Mouse (Mus musculus): ENCODE measurements at regions not wholly inside any gene's neighbourhood (a gene's known extent, or its start where the extent isn't known, plus 50 kb on each side); places are given as distances from the start of the nearest gene placed in this dataset.

DNA sequence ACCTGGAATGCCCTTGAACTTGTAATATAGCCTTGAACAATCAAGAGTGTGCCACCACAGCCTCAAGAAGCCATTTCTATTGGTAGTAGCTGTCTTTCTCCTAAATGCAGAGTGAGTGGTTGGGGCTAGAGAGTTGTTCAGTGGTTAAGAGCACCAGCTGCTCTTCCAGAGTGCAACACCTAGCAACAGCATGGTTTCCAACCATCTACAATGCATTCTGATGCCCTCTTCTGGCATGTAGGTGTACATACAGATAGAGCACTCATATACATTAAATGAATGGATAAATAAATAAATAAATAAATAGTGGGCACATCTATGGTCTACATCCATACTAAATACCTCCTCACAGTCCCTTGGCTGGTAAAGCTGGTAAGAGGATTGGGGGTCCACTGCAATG is 316.2 kb upstream of the Spred2 start:
- Histone ChIP-seq H3K36me3 (ENCODE audit: insufficient read depth) (no peaks in the 10 kb centered on the region), H3K4me3 (ENCODE audit: low read depth, low read length) (no peak overlapping the region), H3K4me2 (no peak overlapping the region), H3K9me3 (ENCODE audit: low read depth, low read length) (no peaks in the 10 kb centered on the region), H3K27ac (ENCODE audit: low read depth) (no peak overlapping the region), H3K9ac (no peak overlapping the region), H3K4me1 (ENCODE audit: insufficient read depth) (no peaks in the 10 kb centered on the region), H3K27me3 (ENCODE audit: insufficient read depth, low read length) (no peaks in the 10 kb centered on the region)
- DNase-seq (no peak), ATAC-seq (ENCODE audit: insufficient read depth) (no peak)
- TF ChIP-seq CTCF (IDR thresholded peaks at IDR 0.05; ENCODE audit: low read depth), result peak; percentile 20

DNA sequence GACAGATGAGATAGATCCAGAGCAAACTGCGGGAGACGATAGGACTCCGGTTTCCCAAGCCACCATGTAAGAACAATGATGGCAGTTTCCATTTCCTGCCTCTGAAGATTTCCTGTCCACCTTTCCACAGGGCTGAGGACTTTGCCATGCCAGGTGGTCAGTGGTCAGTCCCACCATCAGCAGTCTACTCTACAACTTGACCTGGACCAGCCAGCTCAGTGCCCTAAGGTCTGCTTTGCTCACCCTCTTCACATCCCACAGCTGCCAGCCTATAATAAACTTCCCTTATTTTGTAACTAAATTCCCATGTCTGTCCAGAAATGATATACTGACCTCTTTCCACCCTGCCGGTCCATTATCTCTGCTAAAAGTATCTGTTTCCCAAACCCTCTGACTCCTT is 315.7 kb upstream of the Spred2 start:
- no peaks in the 10 kb centered on the region for H3K9me3 ChIP-seq (ENCODE audit: low read depth, low read length)
- H3K36me3 ChIP-seq (ENCODE audit: insufficient read depth), result no peaks in the 10 kb centered on the region
- no peak overlapping the region for H3K27ac ChIP-seq (ENCODE audit: low read depth)
- DNase-seq, result no peak
- H3K4me1 ChIP-seq (ENCODE audit: insufficient read depth), result no peaks in the 10 kb centered on the region
- no peak for ATAC-seq (ENCODE audit: insufficient read depth)
- H3K27me3 ChIP-seq (ENCODE audit: insufficient read depth, low read length), result no peaks in the 10 kb centered on the region
- WGBS, result 70% methylated on average over 4 of the region's 4 CpGs
- H3K4me2 ChIP-seq, result no peak overlapping the region
- no peak for TF ChIP-seq CTCF (IDR thresholded peaks at IDR 0.05; ENCODE audit: low read depth)
- no peak overlapping the region for H3K9ac ChIP-seq
- no peak overlapping the region for H3K4me3 ChIP-seq (ENCODE audit: low read depth, low read length)

DNA sequence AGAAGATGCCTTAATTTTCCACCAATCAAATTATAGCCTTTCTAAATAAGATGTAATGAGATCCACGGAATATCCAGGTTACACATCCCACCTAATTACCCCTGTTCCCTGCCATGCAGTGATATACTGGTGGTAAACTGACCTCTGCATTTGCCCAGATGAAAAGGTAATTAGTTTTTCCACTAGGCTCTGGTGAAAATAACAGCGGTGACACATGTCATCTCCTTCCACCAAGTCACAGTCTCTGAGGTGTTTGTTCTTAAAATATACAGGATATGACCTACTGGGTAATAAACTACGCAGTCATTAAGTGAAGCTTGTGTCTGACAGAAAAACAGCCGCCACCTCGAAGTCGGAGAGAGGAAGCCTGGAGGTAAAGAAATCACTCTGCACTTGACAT is 313.6 kb upstream of the Spred2 start:
- no peaks in the 10 kb centered on the region for H3K4me1 ChIP-seq (ENCODE audit: insufficient read depth)
- no peaks in the 10 kb centered on the region for H3K27me3 ChIP-seq (ENCODE audit: insufficient read depth, low read length)
- WGBS, result 48% methylated on average over 6 of the region's 6 CpGs
- ATAC-seq (ENCODE audit: insufficient read depth), result no peak
- no peak overlapping the region for H3K4me3 ChIP-seq (ENCODE audit: low read depth, low read length)
- DNase-seq, result no peak
- H3K36me3 ChIP-seq (ENCODE audit: insufficient read depth), result no peaks in the 10 kb centered on the region
- H3K9ac ChIP-seq, result no peak overlapping the region
- no peak for TF ChIP-seq CTCF (IDR thresholded peaks at IDR 0.05; ENCODE audit: low read depth)
- H3K9me3 ChIP-seq (ENCODE audit: low read depth, low read length), result no peaks in the 10 kb centered on the region
- H3K4me2 ChIP-seq, result no peak overlapping the region
- H3K27ac ChIP-seq (ENCODE audit: low read depth), result no peak overlapping the region

DNA sequence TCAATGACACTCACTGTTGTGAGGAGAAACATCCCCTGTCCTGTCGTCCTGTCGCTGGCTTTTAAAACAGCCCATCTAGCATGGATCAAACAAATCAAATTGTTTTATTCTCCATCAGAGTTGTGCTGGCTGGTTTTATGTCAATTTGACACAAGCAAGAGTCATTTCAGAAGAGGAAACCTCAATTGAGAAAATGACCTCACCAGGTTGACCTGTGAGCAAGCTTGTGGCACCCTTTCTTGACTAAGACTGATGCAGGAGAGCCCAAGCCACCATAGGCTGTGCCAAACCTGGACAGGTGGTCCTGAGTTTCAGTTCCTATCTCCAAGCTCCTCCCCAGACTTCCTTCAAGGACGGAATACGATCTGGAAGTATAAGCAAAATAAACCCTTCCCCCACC is 313.0 kb upstream of the Spred2 start:
- H3K9me3 ChIP-seq (ENCODE audit: low read depth, low read length), result no peaks in the 10 kb centered on the region
- H3K36me3 ChIP-seq (ENCODE audit: insufficient read depth), result no peaks in the 10 kb centered on the region
- no peak overlapping the region for H3K4me3 ChIP-seq (ENCODE audit: low read depth, low read length)
- no peak for TF ChIP-seq CTCF (IDR thresholded peaks at IDR 0.05; ENCODE audit: low read depth)
- H3K27me3 ChIP-seq (ENCODE audit: insufficient read depth, low read length), result no peaks in the 10 kb centered on the region
- H3K4me2 ChIP-seq, result no peak overlapping the region
- DNase-seq (no peak), ATAC-seq (ENCODE audit: insufficient read depth) (no peak)
- WGBS, result 68% methylated on average over 4 of the region's 4 CpGs
- no peak overlapping the region for H3K27ac ChIP-seq (ENCODE audit: low read depth)
- no peaks in the 10 kb centered on the region for H3K4me1 ChIP-seq (ENCODE audit: insufficient read depth)
- no peak overlapping the region for H3K9ac ChIP-seq

DNA sequence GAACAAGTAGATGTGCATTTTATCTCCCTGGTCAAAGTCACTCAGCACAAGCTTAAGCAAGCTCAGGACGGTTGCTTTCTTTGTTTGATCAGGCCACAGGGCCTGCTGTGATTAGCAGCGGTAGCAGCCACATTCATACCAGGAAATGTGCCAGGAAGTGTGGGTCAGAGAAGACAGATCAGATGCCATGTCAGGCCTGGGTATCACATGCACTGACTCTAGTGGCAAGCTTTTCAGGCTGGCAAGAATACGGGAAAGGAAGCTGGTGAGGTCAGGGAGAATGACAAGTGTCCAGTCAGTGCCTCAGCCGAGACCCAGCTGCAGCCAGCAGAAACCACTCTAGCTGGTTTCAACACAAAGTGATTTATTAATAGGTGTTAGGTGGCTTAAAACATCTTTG is 307.7 kb upstream of the Spred2 start:
- Histone ChIP-seq H3K9ac (no peak overlapping the region), H3K9me3 (ENCODE audit: low read depth, low read length) (no peaks in the 10 kb centered on the region), H3K27me3 (ENCODE audit: insufficient read depth, low read length) (no peaks in the 10 kb centered on the region), H3K4me2 (no peak overlapping the region), H3K27ac (ENCODE audit: low read depth) (no peak overlapping the region), H3K4me1 (ENCODE audit: insufficient read depth) (no peaks in the 10 kb centered on the region), H3K4me3 (ENCODE audit: low read depth, low read length) (no peak overlapping the region), H3K36me3 (ENCODE audit: insufficient read depth) (no peaks in the 10 kb centered on the region)
- ATAC-seq (ENCODE audit: insufficient read depth), result no peak
- 32% methylated on average over 4 of the region's 4 CpGs for WGBS
- DNase-seq, result no peak
- TF ChIP-seq CTCF (IDR thresholded peaks at IDR 0.05; ENCODE audit: low read depth), result no peak

DNA sequence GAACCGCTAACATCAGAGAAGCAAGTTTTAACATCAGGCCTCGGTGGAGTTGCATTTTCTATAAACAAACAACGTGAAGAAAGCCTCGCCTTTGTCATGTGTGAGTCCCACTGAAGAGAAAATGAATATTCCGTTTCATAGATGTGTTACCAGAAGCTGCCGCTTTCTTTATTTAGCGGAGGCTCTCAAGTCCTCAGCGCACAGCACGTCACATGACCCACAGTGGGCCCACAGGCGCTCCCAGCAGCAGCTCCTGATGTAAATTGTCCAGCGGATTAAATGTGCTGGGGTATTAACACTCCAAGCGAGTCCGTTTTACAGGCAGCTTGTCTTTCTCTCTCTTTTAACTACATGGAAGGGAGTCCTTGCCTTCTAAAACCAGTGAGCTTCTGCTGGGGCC is 304.7 kb upstream of the Spred2 start:
- no peak for DNase-seq
- H3K36me3 ChIP-seq (ENCODE audit: insufficient read depth), result no peaks in the 10 kb centered on the region
- no peak overlapping the region for H3K4me3 ChIP-seq (ENCODE audit: low read depth, low read length)
- H3K27me3 ChIP-seq (ENCODE audit: insufficient read depth, low read length), result no peaks in the 10 kb centered on the region
- H3K4me1 ChIP-seq (ENCODE audit: insufficient read depth), result no peaks in the 10 kb centered on the region
- no peak overlapping the region for H3K9ac ChIP-seq
- no peak for TF ChIP-seq CTCF (IDR thresholded peaks at IDR 0.05; ENCODE audit: low read depth)
- no peak overlapping the region for H3K27ac ChIP-seq (ENCODE audit: low read depth)
- no peak for ATAC-seq (ENCODE audit: insufficient read depth)
- H3K4me2 ChIP-seq, result no peak overlapping the region
- WGBS, result 74% methylated on average over 13 of the region's 13 CpGs
- no peaks in the 10 kb centered on the region for H3K9me3 ChIP-seq (ENCODE audit: low read depth, low read length)

DNA sequence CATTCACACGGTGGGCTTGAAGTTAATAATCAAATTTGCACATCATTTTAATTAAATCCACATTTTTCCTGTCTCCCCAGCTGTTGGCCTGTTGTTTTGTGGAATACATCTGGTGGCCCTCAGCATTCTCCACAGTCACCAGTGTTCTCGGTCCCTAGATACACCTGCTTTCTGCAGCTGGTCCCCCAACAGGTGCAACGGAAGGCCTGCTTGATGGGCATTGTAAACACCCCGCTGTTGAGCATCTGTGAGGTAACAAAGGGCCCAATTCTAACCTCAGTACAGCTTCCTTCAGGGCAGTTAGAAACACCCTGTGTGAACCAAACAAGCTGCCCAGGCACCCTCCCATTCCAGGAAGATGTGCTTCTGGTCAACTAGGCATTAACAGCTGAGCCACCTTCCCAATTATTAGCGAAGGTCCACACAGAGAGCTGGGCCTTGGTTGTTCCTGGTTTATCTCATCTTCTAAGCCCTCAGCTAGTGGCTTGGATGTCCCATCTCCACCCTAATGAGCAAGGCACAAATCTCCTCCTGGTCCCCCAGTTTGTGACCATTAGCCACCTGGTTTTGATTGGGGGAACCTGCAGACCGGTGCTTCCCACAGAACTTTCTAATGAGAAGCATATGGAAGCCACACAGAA is 293.0 kb upstream of the Spred2 start:
- no peak for DNase-seq
- 80% methylated on average over 6 of the region's 6 CpGs for WGBS
- H3K4me3 ChIP-seq (ENCODE audit: low read depth, low read length), result no peak overlapping the region
- no peaks in the 10 kb centered on the region for H3K4me1 ChIP-seq (ENCODE audit: insufficient read depth)
- no peaks in the 10 kb centered on the region for H3K9me3 ChIP-seq (ENCODE audit: low read depth, low read length)
- H3K27me3 ChIP-seq (ENCODE audit: insufficient read depth, low read length), result no peaks in the 10 kb centered on the region
- no peak overlapping the region for H3K27ac ChIP-seq (ENCODE audit: low read depth)
- H3K36me3 ChIP-seq (ENCODE audit: insufficient read depth), result no peaks in the 10 kb centered on the region
- TF ChIP-seq CTCF (IDR thresholded peaks at IDR 0.05; ENCODE audit: low read depth), result no peak
- no peak overlapping the region for H3K4me2 ChIP-seq
- ATAC-seq (ENCODE audit: insufficient read depth), result no peak
- H3K9ac ChIP-seq, result no peak overlapping the region

DNA sequence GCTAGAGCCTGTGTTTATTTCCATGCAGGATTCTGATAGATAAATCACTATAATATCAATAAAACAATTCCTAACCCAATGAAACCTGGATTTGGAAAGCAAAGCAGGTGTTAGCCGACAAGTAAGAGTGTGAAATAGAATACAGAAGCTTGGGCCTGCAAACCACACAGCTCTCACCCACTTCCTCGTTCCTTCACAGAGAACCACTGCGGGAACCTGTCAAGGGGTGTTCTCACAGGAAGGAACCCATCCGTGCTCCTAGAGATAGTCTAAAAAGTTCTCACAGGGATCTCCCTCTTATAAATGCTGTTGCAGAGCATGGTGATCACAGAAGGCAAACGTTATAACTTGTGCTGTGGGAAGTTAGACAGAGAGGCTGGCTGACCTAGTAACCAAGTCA is 291.7 kb upstream of the Spred2 start:
- no peak for ATAC-seq (ENCODE audit: insufficient read depth)
- no peak overlapping the region for H3K27ac ChIP-seq (ENCODE audit: low read depth)
- TF ChIP-seq CTCF (IDR thresholded peaks at IDR 0.05; ENCODE audit: low read depth), result no peak

More for the DNA sequence above, 291.7 kb upstream of the Spred2 start:
- H3K27me3 ChIP-seq (ENCODE audit: insufficient read depth, low read length), result no peaks in the 10 kb centered on the region
- no peaks in the 10 kb centered on the region for H3K36me3 ChIP-seq (ENCODE audit: insufficient read depth)
- H3K4me1 ChIP-seq (ENCODE audit: insufficient read depth), result no peaks in the 10 kb centered on the region
- 53% methylated on average over 5 of the region's 5 CpGs for WGBS
- no peak overlapping the region for H3K9ac ChIP-seq
- no peak overlapping the region for H3K4me2 ChIP-seq
- H3K9me3 ChIP-seq (ENCODE audit: low read depth, low read length), result no peaks in the 10 kb centered on the region
- no peak for DNase-seq
- no peak overlapping the region for H3K4me3 ChIP-seq (ENCODE audit: low read depth, low read length)
